Mouse (Mus musculus) liver, embryonic 11.5 days (tissue): ENCODE results near the gene Cnksr2. TPM values are rescaled to one million over a fixed set of nuclear protein-coding genes. Genes with fewer than 3 reads are reported as not detected.
A peak's percentile ranks its signal among the peaks of the same experiment; 100 is the strongest.

Source experiments
- ATAC-seq: fragments of 200-750 bp; cut with Nextera tagmentation; replicated peaks from 2 replicates; pipeline ENCODE4 v1.8.0; 2017; ENCODE audit warnings: moderate number of reproducible peaks, mild to moderate bottlenecking, moderate TSS enrichment, moderate library complexity; ENCODE audit not compliant: low FRiP score
- DNase-seq: peaks from one replicate; pipeline ENCODE4 v3.0.0-alpha.2; 2017; ENCODE audit warnings: low spot score
- H3K27ac ChIP-seq: fragments of 300-500 bp; sonication (generic); 2 replicates; pipeline ENCODE4 v1.5.1; 2014; ENCODE audit warnings: mild to moderate bottlenecking, low read depth, low read length, control low read depth
- H3K27me3 ChIP-seq: fragments of 300-500 bp; sonication (generic); replicated peaks from 2 replicates; pipeline ENCODE4 v1.6.1; 2014; ENCODE audit warnings: low read length, mixed read lengths; ENCODE audit not compliant: control insufficient read depth, insufficient read depth
- H3K36me3 ChIP-seq: fragments of 300-500 bp; sonication (generic); 2 replicates; pipeline ENCODE4 v1.6.1; 2014; ENCODE audit warnings: mild to moderate bottlenecking, low read length, moderate library complexity, mixed read lengths; ENCODE audit not compliant: control insufficient read depth, insufficient read depth
- H3K4me1 ChIP-seq: fragments of 300-500 bp; sonication (generic); replicated peaks from 2 replicates; pipeline ENCODE4 v1.6.1; 2014; ENCODE audit warnings: low read length, mixed read lengths; ENCODE audit not compliant: control insufficient read depth, insufficient read depth
- H3K4me2 ChIP-seq: fragments of 300-500 bp; sonication (generic); 2 replicates; pipeline ENCODE4 v1.6.1; 2014; ENCODE audit warnings: mild to moderate bottlenecking, control low read depth, moderate library complexity
- H3K4me3 ChIP-seq: fragments of 300-500 bp; sonication (generic); 2 replicates; pipeline ENCODE4 v1.5.1; 2014; ENCODE audit warnings: low read depth, low read length, control low read depth
- H3K9ac ChIP-seq: fragments of 300-500 bp; sonication (generic); 2 replicates; pipeline ENCODE4 v1.6.1; 2014; ENCODE audit warnings: low read depth, low read length, control low read depth
- H3K9me3 ChIP-seq: fragments of 300-500 bp; sonication (generic); 2 replicates; pipeline ENCODE4 v1.6.1; 2016; ENCODE audit warnings: low read length, inconsistent platforms, mixed read lengths; ENCODE audit not compliant: control insufficient read depth
- WGBS: fragments of 180-500 bp; shearing (Covaris S2); extraction: QIAGEN DNeasy Blood & Tissue Kit; methylation state at CpG from one replicate; pipeline ENCODE4 v1.1.7; 2014; 5-methylcytosine and 5-hydroxymethylcytosine counted together
- polyA plus RNA-seq: library from polyadenylated mRNA; unstranded; fragments of >200 nt; fragmentation: Nextera tagmentation; extraction: Ambion mirVana; gene quantifications from 2 replicates; pipeline ENCODE4 v1.2.1, GENCODE M21; 2014

Gene Cnksr2
- polyA plus RNA-seq = 0.74 and 0.90 TPM in 2 replicates

DNA sequence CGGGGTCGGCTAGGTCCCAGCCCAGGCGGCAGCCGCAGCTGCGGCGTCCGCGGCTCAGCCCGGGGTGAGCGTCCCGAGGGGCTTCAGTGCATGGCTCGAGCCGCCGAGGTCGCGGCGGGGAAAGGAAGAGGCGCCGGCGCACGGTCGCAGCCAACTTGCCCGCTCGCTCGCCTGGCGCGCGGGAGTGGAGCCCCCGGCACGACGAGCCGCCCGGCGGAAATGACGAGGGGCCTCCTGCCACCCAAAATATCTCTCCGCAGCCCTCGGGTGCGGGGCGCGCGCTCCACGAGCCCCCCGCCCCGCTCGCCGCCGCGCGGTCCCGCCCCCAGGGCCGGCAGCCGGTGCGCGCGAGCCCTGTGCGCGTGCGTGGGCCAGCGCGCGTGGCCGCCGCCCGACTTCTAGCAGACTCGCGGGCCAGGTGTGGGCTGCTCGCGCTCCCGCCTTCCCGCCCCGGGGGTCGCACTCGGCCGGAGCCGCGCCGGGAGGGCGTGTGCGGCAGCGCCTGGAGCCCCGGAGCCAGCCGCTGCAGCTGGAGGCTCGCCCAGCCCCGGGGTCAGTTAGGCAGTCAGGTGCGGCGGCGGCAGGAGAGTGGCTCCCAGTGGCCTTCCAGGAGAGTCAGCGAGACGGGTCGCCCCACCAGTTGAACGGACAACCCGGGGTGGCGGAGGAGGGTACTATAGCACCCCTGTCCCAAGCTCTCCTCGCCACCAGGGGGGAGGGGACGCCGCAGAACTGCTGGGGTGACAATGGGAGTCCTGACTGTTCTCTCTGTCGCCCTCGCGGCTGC, at the start of gene Cnksr2:
Gene Cnksr2 (minus strand): TSS at position 238 of the 787 bp plus-strand sequence.
- Histone ChIP-seq H3K36me3 (no peaks in the 10 kb centered on the region), H3K27ac (no peak within 1 kb of the TSS), H3K4me3 (peak within 1 kb of the TSS; percentile 53), H3K9ac (no peak within 1 kb of the TSS), H3K4me1 (no peaks in the 10 kb centered on the region), H3K4me2 (peak within 1 kb of the TSS; percentile 64), H3K27me3 (peaks cover 27% of the 10 kb centered on the region), H3K9me3 (no peaks in the 10 kb centered on the region)
- DNase-seq (peak; percentile 36), ATAC-seq (peak; percentile 47)
- 20% methylated on average over 38 of the region's 99 CpGs for WGBS

DNA sequence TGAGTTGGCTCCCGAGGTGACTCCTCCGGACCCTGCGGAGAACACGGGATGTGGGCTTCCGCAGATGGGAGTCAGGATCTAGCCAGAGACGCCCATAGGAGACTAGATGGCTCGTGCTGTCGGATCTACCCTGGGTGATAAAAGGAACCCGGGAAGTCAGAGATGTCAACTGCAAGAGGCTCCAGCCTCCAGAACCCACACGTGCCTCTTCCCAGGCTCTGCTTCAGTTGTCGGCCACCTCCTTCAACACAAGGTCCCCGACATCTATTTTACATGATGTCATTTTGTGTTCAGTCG, 698 bp upstream of the Cnksr2 start:
- Histone ChIP-seq H3K27ac (no peak overlapping the region), H3K36me3 (no peaks in the 10 kb centered on the region), H3K9ac (no peak overlapping the region), H3K4me2 (peak overlapping the region; percentile 64), H3K27me3 (peaks cover 27% of the 10 kb centered on the region), H3K4me1 (no peaks in the 10 kb centered on the region), H3K4me3 (peak overlapping the region; percentile 53), H3K9me3 (no peaks in the 10 kb centered on the region)
- DNase-seq = peak; percentile 30
- ATAC-seq = no peak
- WGBS = 20% methylated on average over 13 of the region's 13 CpGs

DNA sequence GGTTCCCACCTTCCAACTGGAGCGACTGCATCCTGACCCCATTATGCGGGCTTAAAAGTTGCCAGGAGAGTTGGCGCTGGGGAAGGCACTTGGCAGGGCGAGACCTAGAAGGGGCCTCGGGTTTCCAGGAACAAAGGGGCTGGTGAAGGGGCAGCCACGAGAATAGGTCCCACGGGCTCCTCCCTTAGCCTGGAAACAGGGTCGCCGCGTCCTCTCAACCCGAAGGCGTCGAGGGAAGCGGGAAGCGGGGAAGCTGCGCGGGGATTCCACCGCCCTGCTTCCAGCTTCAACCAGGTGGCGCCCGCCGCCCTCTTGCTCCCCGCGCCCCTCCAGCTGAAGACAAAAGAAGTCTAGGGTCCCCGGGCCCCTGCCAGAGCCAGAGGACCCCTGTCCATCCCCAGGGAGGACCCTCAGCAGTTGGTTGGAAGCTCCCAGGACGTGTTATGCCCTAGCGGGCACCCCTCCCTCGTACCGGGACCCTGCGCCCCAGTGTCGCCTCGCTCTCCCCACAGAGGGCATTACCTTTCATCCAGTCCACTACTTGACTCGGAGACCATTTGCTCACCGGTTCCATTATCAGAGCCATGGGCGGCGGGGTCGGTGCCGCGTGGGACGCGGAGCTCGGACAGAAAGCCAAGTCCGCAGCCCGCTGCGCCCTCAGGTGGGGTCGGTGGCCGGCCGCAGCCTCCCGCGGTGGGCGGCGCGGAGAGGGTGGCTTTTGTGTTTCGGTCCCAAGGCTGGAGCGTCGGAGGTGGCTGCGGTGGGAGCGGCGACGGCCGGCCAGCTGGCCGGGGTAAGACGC, 638 bp downstream of the Cnksr2 start:
- Histone ChIP-seq H3K36me3 (no peaks in the 10 kb centered on the region), H3K4me1 (no peaks in the 10 kb centered on the region), H3K27me3 (peaks cover 27% of the 10 kb centered on the region), H3K9me3 (no peaks in the 10 kb centered on the region), H3K4me3 (peak overlapping the region; percentile 53), H3K4me2 (peak overlapping the region; percentile 64), H3K9ac (no peak overlapping the region), H3K27ac (no peak overlapping the region)
- 16% methylated on average over 43 of the region's 62 CpGs for WGBS
- ATAC-seq (peak; percentile 39), DNase-seq (peak; percentile 33)

DNA sequence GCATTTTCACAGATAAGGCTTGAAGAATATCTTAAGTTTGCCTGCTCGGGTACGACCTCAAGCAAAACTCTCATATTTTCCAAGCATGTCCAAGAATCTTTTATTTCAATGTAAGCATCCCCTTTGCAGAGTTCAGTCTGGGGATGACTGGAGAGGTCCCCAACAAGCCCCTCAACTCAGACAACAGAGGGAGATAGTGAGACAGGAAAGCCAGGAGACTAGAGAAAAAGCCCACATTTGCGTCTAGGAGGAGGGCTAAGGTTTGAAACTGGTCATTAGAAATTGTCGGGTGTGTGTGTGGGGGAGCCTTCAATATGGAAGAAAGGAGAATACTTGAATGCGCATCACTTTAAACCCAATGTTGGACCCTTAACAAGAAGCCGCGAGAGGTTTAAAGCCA, 1.4 kb downstream of the Cnksr2 start:
- H3K4me1 ChIP-seq = no peaks in the 10 kb centered on the region
- ATAC-seq = no peak
- H3K4me3 ChIP-seq = peak overlapping the region; percentile 53; the same call in 1 of the 2 replicates
- H3K9ac ChIP-seq = no peak overlapping the region
- no peak overlapping the region for H3K27ac ChIP-seq
- no peaks in the 10 kb centered on the region for H3K9me3 ChIP-seq
- H3K4me2 ChIP-seq = peak overlapping the region; percentile 64; the same call in 1 of the 2 replicates
- no peak for DNase-seq
- WGBS = 27% methylated on average over 7 of the region's 7 CpGs
- no peaks in the 10 kb centered on the region for H3K36me3 ChIP-seq
- peaks cover 27% of the 10 kb centered on the region for H3K27me3 ChIP-seq

DNA sequence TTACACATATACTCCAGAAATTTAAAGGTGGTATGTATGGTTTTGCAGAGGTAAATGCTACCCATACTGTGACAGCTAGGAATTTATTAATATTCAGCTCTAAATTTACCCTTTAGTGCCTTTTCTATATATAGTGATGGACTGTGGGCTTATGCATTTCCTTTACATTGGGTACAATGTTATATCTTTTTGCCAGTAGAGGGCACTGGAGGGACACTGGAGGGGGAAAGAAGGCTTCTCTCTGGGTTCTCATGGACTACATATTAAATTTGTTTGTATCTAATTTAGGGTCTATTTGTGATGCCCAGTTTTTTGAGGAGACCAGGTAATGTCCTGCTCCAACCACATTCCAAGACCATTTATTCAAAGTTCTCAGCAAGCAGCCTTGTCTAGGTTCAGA, 91.4 kb downstream of the Cnksr2 start:
- no peak overlapping the region for H3K4me3 ChIP-seq
- no peak overlapping the region for H3K27ac ChIP-seq
- no peak overlapping the region for H3K9ac ChIP-seq
- ATAC-seq (no peak), DNase-seq (no peak)
- no peaks in the 10 kb centered on the region for H3K4me1 ChIP-seq
- H3K27me3 ChIP-seq = no peaks in the 10 kb centered on the region
- H3K9me3 ChIP-seq = no peaks in the 10 kb centered on the region
- no peak overlapping the region for H3K4me2 ChIP-seq
- no peaks in the 10 kb centered on the region for H3K36me3 ChIP-seq

DNA sequence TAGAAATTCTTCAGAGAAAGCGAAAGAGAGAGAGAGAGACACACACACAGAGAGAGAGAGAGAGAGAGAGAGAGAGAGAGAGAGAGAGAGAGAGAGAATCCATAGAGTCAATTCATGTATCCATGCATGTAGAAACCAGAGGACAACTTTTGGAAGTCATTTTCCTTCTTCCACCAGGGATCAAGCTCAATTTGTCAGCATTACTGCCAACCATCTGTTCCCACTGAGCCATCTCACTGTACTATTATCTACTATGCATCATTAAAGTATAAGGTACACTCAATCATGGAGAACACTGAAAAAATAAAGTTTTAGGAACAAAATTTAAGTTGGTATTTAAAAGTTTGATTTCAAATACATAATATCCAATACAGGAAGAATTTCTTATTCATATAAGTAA, 93.8 kb downstream of the Cnksr2 start:
- ATAC-seq = no peak
- WGBS = 64% methylated on average over 1 of the region's 1 CpGs

DNA sequence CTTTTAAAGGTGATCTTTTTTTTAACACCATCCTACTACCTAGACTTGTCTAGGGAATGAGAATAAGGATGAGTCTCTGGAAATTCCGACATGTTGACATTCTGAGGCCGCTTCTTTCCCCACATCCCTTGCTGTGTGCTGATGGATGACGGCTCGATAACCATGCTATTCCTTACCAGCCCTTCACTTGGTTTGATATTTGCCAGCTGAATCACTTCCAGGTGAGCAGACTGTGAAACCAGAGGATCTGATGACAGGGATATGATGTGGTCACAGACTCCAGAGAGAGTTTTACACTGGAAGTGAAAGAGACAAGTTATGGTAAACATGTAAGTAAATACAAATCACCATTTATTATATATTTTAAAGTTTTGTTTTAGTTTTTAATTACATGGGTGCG, 98.0 kb downstream of the Cnksr2 start:
- no peak overlapping the region for H3K4me3 ChIP-seq
- H3K9ac ChIP-seq = no peak overlapping the region
- H3K36me3 ChIP-seq = no peaks in the 10 kb centered on the region
- no peaks in the 10 kb centered on the region for H3K27me3 ChIP-seq
- ATAC-seq = no peak
- 81% methylated on average over 5 of the region's 5 CpGs for WGBS
- H3K27ac ChIP-seq = no peak overlapping the region
- H3K9me3 ChIP-seq = no peaks in the 10 kb centered on the region
- no peak for DNase-seq
- H3K4me2 ChIP-seq = no peak overlapping the region
- no peaks in the 10 kb centered on the region for H3K4me1 ChIP-seq

More for the DNA sequence above, 93.8 kb downstream of the Cnksr2 start:
- Histone ChIP-seq H3K9ac (no peak overlapping the region), H3K36me3 (no peaks in the 10 kb centered on the region), H3K4me1 (no peaks in the 10 kb centered on the region), H3K4me2 (no peak overlapping the region), H3K9me3 (no peaks in the 10 kb centered on the region), H3K27ac (no peak overlapping the region), H3K27me3 (no peaks in the 10 kb centered on the region), H3K4me3 (no peak overlapping the region)
- DNase-seq = no peak

DNA sequence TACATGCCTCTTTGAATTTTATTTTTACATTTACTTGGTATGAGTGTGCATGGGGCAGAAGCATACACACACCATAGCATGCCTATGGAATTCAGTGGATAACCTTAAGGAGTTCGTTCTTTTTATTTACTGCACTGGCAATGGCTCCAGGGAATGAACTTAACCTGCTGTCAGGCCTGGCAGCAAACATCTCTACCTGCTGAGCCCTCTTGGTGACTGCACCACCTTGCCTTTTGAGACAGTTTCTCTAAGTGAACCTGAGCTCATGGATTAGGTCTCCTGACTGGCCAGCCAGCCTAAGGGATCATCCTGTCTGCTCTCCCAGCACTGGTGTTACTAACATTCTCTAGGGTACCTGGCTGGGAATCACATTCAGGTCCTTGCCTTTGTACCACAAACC, 106.5 kb downstream of the Cnksr2 start:
- 65% methylated on average over 1 of the region's 1 CpGs for WGBS
- H3K27ac ChIP-seq = no peak overlapping the region

More for the DNA sequence above, 106.5 kb downstream of the Cnksr2 start:
- ATAC-seq = no peak
- no peaks in the 10 kb centered on the region for H3K27me3 ChIP-seq
- H3K4me2 ChIP-seq = no peak overlapping the region
- H3K36me3 ChIP-seq = no peaks in the 10 kb centered on the region
- no peak overlapping the region for H3K4me3 ChIP-seq
- H3K4me1 ChIP-seq = no peaks in the 10 kb centered on the region
- no peaks in the 10 kb centered on the region for H3K9me3 ChIP-seq
- no peak overlapping the region for H3K9ac ChIP-seq
- no peak for DNase-seq
